Mouse (Mus musculus) kidney, adult 11 months (tissue): Measurements from ENCODE around the gene Triap1.
"Not testable (repeated sequence)": the region's sequence is repeated elsewhere in the genome, so short reads cannot be mapped to it uniquely, and the experiment has no call there.

Source experiments
- DNase-seq: peaks from one replicate; pipeline ENCODE4 v3.0.0; 2022

Gene Triap1

DNA sequence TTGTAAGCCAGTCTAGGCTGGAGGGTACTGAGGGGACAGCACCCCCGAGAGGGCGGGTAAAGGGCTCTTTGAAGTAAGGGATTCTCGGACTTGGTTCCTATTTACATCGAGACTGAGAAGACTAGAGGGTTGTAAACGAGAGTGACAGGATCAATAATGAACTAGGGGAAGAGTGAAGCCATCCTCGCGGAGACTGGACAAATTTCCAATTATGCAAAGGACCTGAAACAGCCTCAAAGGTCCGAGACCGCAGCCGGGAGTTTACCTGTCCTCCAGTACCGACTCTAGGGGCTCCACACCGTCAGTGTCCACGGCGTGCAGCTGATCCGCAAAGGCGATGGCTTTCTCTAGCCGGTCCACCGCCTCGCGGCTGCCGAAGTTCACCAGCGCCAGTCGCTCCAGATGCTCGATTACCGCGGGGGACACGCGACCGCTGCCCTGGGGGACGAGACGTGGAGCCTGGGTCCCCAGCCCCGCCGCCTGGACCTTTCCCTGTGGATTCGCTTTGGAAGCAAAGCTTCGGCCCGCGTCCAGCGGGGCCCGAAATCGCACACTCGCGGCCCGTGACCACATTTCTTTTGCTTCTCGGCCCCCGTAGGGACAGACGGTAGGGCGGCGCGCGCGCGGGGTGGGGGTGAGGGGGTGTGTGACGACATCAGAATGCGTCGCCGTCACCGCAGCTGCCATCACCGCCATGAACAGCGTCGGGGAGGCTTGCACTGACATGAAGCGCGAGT is at the start of gene Triap1, which contains the start of gene Gatc:
Gene Triap1, plus strand, starts transcription at position 649 of the 737 bp plus-strand sequence.
Gene Gatc, minus strand, starts transcription at position 602 of the 737 bp plus-strand sequence.
- DNase-seq = peak; percentile 78

DNA sequence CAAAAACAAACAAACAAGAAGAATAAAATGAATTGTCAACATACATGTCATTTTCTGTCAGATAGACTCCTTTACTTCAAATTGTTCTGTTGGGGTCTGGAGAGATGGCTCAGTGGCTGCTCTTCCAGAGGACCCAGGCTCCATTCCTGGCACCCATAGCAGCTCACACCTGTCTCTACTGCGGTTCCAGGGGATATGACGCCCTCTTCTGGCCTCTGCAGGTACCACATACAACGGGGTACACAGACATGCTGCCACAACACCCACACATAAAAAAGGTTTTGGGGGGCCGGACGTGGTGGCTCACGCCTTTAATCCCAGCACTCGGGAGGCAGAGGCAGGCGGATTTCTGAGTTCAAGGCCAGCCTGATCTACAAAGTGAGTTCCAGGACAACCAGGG is 46.9 kb upstream of the Triap1 start:
- DNase-seq = no peak

DNA sequence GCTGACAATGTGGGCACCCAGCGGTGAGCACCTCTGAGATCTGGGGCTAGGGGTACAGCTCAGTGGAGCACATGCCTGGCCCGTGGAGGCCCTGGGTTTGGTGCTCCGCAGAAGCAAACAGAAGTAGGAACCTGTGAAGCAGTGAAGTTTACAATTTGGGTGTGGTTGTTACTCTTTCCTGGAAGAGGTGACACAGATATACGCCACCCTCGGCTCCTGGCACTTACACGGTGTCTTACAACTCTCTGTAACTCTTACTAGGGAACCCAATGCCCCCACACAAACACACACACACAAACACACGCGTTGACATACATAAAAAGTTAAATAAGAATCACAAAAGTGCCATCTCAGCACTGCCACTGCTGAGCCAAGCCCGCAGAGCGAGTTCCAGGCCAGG is 44.7 kb upstream of the Triap1 start:
- no peak for DNase-seq

GRCm38 (mm10) chr5:115300035-115300744 is 40.8 kb upstream of the Triap1 start:
- peak; percentile 55 for DNase-seq

DNA sequence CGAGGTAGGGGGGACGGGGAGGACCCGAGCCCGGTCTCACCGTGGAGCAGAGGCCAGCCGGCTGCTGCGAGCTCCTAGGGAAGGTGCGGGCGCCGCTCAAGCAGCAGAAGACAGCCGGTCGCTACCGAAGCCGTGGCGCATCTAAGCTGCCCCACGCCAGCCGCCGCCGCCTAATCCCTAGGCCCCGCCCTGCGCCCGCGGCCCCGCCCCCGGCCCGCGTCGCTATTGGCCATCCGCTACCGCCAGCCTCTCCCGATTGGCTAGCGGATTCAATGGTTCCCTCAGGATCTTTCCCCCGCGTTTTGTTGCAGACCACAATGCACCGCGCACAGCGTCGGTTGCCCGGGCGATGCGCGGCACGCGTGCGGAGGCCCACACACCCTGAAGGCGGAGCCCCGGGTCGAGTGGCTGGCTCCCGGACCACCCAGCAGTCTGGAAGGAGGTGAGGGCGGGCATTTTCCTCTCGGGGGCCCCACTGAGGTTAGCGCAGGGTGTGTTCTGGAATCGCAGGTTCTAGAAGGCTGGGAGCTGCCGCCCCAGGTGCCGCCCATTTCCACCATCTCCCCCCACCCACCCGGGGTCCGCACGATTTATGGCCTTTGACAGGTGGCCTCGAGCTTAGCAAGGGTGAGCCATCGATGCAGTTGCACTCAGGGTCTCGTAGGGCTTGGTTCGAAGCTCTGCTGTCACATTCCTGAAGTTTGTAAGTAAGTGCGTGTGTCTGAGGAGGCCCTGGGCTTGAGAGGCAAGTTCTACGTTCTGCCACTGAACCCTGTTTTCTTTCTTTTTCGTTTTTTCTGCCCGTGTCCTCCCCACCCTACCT is 40.0 kb upstream of the Triap1 start, which contains the start of gene Dynll1:
Gene Dynll1, minus strand, starts transcription at position 208 of the 823 bp plus-strand sequence.
- peak; percentile 98 for DNase-seq

GRCm38 (mm10) chr5:115301615-115302014 is 39.4 kb upstream of the Triap1 start:
- DNase-seq = peak; percentile 27

- not testable (repeated sequence) for DNase-seq
These were observed 38.8 kb upstream of the Triap1 start for GRCm38 (mm10) chr5:115302190-115302589.

GRCm38 (mm10) chr5:115312354-115312753 is 28.7 kb upstream of the Triap1 start:
- no peak for DNase-seq

DNA sequence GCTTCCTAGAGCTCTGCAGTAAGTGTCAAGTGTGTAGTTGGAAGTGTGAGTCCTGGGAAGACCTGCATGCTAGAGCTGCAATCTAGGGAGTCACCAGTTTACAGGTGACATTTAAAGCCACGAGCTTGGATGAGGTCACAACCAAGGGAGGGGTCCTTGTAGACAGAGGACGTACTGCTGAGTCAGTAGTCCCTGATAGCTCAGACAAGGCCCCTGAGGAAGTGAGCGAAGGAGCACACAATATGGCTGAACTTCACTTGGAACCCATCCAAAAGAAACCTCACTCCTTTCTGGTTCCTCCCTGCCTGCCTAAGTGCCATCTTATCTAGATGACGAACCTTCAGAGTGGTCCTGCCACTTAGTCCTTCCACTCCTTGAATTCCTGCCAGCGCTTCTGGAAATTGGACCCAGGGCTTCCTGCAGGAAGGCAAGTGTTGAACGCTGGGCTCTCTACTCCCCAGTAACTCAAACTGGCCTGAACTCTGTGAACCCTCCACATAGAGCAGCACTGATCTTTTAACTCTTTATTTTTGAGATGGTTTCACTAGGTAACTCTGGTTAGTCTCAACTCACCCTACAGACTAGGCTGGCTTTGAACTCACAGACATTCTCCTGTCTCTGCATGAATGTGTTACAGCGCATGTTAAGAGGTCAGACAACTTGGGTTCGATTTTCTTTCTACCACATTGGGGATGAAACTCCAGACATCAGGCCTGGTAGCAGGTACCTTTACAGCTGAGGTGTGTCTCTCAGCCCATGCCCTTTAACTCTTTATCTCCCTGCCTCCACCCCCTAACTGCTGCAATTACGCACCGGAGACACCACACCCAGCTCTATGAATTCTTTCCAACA is 28.0 kb upstream of the Triap1 start:
- no peak for DNase-seq

DNA sequence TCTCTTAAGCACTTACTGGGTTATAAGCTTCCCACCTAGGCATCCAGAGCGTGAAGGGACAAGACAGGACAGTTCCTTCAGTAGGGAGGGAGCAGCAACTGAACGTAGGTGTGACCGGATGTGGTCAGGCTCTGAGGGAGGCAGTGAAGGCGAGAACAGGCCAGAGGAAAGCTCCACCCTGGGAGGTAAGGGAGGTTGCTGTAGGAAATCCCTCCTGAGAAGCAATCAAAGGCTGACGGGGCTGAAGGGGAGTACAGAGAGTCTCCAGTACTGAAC is 27.4 kb upstream of the Triap1 start:
- DNase-seq = no peak

DNA sequence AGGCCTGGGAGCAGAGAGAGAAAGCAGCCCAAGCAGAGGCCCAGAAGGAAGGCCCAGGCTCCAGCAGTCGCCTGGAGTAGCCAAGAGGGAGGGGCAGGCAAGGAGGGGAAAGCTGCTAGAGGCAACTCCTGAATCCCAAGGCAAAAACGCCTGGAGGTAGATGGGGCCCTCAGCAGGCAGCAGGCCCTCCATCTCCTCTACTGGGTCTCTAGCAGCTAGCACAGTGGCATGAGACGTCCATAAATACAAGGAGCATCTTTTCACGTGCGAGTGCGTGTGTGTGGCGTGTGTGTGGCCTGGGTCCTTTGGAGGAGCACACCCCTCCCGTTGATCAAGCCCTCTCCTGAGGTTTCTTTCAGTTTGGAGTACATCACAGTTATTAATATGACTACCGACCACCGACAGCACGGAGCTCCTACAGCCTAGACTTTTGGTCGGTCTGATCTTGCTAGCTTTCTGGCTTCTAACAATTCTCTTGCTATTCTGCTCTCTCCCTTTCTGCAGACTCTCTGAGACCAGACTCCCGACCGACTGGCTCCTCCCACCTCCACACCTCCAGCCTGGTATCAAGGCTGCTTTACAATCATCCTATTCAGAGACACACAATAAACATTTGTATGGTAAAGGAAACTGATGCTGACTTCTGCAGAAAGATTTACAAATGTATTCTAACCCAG is 23.9 kb upstream of the Triap1 start:
- no peak for DNase-seq

- no peak for DNase-seq
These were observed 23.2 kb upstream of the Triap1 start for GRCm38 (mm10) chr5:115317645-115318328.

GRCm38 (mm10) chr5:115319004-115319940 is 21.8 kb upstream of the Triap1 start:
- DNase-seq = peak; percentile 65

DNA sequence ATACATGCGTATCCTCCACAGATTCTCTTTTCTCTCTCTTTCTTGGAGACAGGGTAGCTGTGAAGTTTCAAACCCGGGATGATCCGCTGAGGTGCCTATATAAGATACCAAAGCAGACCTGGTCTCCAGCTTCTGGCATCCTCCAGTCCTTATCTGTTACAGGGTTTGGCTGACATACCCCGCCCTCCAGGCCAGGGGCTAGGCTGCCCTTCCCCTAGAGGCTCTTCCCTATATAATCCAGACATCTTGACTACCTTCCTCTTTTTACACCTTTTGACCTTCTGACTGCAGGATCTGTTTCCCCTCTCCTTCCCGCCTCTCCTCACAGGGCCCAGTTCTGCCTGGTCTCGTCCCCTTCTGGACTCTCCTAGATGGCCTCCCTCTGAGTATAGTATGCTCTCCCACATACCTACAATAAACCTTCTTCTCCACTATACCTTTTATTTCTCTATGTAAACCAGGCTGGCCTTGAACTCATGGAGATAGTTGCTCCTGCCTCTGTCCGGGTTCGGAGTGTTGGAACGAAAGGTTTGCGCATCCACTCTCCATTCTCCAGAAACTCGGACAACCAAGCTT is 14.7 kb upstream of the Triap1 start:
- DNase-seq = no peak

DNA sequence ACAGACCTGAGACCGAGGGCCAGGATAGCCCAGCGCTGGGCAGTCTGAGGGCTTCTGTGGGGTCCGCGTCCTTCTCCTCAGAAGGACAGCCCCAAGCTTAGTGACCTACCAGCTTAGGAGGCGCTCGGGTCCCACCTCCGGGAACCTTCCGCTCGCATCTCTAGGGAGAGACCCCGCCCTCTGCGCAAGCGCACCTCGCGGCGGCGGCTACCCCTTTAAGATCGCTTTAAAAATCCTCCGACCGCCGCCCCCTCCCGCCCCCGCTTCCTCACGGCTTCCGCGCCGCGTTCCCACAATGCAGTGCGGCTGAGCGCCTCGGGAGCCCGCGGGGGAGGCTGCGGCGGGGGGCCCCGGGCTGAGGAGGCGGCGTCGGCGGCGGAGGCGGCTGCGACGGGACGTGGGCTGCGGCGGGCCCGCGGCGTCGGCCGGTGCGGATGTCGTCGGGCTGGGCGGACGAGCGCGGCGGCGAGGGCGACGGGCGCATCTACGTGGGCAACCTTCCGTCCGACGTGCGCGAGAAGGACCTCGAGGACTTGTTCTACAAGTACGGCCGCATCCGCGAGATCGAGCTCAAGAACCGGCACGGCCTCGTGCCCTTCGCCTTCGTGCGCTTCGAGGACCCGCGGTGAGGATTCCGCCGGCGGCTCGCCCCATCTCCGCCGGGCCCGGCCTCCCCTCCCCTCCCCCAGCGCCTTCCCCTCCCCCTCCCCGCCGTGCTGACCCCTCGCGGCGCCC is 14.0 kb upstream of the Triap1 start, which contains the start of gene Srsf9:
Gene Srsf9, plus strand, starts transcription at position 303 of the 735 bp plus-strand sequence.
- DNase-seq = peak; percentile 94

DNA sequence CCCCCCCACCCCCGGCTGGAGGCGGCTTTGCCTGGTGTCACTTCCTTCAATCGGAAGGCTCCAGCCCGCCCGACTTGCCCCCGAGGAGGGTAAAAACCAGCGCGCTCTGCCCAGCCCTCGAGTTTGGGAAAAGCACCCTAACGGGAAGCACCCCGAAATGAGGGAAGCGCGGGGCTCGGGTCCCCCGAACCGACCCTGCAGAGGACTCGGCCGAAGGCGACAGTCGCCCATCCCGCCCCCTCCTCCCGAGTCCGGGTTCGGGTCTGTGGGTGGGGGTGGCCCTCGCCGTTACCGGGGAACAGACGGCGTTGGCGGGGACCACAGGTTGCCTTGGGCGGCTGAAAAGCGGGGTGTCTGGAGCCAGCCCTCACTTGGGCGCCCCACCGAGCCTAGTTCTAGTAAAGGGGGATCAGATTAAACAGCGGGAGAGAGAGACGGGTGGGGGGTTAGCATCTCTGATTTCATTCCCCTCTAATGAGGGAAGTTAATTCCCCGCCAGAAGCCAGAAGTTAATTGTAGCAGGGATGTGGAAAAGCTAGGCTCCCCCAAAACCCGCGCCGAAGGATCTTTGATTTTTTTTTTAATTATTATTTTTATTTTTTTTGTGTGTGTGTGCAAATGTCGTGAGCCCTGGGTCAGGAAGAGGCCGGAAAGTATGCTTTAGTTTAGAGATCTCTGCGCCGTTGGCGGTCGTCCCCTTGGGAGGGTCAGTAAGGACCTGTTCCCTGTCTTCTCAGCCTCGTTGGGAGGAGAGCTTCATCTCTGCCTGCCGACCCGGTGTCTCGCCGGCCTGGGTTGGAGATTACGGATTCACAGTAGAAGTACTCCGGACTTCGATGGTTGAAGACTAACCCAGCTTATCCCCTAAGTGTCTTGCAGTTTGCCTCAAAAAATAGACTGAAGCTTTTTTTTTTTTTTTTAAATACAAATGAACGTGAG is 13.1 kb upstream of the Triap1 start:
- DNase-seq = no peak

DNA sequence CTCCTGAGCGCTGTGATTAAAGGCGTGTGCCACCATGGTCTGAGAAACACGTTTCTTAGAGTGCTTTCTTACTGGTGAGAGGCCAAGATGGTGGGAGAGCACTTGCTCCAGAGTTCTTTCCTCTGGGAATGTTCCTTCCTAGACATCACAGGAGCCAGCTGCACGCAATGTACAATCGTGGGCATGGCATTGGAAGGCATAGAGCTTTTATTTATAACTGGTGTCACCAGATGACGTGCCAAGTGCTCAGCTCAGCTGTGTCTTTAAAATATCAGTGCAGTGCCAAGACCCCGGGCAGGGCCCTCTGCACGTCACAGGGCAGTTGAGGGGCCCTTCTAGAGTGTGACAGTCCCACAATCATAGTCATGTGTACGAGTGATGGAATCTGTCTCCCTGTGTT is 10.1 kb upstream of the Triap1 start:
- DNase-seq = no peak

GRCm38 (mm10) chr5:115333626-115334025 is 7.4 kb upstream of the Triap1 start:
- no peak for DNase-seq
